Mouse (Mus musculus): Measurements from ENCODE around the gene Ndufv1.
"Not testable (repeated sequence)": the region's sequence is repeated elsewhere in the genome, so short reads cannot be mapped to it uniquely, and the experiment has no call there.

Gene Ndufv1

DNA sequence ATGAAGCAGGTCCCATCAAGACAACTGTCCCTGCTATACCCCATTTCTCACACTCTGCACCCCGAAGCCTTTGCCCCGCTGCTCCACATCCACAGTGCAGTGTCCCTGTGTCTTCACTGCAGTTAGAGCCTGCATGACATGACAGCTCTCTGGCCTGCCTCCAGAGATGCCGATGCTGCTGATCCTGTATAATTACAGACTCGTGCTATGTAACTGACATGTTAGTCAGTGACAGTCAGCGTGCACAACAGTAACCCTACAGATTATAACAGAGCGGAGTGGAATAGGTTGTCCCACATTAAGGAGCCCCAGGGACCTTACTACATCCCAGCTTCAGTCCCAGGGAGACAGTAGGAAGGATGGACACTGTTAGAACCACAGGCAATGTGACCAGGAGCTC is 38.0 kb downstream of the Ndufv1 start:
- DNase-seq (ENCODE audit: low read depth, low spot score) = not testable (repeated sequence)

DNA sequence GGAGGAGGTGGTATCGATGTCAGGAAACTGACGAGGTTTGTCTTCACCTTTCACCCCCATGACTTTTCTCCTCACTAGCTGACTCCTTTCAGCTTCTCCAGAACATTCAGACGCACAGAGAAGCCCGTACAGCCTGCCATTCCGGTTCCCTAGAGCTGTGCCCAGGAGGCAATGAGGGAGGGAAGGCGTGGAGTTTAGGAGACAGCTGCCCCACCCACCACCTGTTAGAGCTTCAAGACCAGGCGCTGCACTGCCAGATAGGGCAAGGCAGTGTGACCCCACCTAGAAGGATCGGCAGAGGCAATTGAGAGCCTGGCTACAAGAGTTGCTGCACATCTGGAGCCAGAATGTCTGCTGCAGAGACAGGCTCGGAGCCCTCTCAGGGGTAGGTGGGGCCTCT is 40.4 kb downstream of the Ndufv1 start, which contains the start of gene Aldh3b2:
Aldh3b2 (plus strand) TSS at position 100 of the 400 bp plus-strand sequence.
- no peak for DNase-seq (ENCODE audit: low read depth, low spot score)

DNA sequence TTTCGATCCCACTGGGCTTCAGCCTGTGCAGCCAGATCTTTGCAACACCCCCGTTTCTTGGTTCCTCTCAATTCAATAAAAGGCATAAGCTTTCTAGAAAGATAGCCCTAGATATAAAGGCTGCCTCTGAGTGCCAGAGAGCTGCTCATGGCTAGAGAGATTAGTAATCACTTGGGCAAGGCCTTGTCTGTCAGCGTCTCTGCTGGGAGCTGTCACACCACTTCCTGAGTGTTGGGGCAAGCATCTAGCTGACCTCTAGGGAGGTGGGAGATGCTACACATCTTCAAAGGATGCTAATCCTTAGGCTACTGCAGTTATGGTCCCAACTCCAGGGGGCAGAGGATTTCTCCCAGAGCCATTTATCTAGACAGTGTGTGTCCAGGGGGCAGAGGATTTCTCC is 45.3 kb downstream of the Ndufv1 start:
- no peak for DNase-seq (ENCODE audit: low read depth, low spot score)

DNA sequence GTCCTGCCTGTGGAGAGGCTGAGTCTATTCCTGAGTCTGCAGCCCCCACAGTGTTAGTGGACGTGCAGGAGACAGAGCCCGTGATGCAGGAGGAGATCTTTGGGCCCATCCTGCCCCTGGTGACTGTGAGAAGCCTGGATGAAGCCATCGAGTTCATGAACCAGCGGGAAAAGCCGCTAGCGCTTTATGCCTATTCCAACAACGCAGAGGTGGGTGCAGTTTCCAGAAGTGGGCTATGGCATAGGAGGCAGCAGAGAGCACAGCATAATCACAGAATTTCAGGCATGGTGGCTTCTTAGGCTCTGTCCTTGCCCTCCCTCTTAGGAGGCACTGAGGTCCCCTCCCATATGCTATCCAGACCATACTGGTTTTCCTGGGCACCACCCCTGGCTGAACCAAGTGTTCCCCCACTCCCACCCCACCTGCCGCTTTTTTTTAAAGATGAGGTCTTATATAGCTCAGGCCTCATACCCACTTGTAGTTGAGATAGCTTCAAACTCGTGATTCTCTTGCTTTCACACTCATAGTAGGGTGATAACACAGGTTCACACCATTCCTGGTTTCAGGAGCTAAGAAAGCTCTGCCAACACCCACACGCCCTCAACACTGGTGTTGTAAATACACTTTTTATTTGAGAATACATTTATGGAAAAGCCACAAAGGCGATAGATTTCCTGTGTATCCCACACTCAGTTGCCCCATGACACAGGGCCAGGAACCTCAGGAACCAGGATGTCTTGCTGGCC is 46.1 kb downstream of the Ndufv1 start:
- no peak for DNase-seq (ENCODE audit: low read depth, low spot score)

DNA sequence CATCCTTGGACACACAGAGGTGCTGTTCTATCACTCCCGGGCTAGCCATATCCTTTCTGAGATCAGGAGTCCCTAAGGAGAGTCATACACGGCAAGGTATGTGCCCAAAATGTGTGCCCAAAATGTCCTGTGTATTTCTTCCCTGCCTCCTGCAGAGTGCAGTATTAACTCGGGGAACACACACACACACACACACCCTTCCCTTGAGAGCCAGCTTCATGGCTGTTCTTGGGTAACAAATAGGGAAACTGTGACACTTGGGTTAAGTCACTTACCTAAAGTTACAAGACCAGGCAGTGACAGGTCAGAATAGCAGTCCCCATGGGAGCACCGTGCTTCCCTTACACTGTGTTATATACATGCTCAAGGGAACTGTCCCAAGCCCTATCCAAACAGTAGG is 48.6 kb downstream of the Ndufv1 start:
- no peak for DNase-seq (ENCODE audit: low read depth, low spot score)

DNA sequence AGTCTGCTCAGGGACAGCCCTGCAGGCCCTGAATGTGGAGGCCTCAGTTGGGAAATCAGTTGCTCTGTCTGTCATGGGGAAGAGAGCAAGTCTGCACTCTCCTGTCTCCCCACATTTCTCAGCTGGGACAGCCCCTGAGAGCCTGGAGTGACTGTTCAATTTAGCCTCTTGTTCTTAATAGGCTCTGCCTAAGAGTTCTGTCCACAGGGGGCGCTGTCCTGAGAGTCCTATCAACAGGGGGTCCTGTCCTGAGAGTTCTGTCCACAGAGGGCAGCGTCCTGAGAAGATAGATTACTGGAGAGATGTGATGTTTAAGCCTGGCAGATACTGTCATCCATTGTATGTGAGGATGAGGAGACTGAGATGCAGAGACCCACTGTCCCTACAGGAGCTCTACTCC is 50.1 kb downstream of the Ndufv1 start:
- DNase-seq (ENCODE audit: low read depth, low spot score) = no peak

DNA sequence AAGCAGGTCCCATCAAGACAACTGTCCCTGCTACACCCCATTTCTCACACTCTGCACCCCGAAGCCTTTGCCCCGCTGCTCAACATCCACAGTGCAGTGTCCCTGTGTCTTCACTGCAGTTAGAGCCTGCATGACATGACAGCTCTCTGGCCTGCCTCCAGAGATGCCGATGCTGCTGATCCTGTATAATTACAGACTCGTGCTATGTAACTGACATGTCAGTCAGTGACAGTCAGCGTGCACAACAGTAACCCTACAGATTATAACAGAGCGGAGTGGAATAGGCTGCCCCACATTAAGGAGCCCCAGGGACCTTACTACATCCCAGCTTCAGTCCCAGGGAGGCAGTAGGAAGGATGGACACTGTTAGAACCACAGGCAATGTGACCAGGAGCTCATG is 50.8 kb downstream of the Ndufv1 start:
- DNase-seq (ENCODE audit: low read depth, low spot score) = not testable (repeated sequence)

DNA sequence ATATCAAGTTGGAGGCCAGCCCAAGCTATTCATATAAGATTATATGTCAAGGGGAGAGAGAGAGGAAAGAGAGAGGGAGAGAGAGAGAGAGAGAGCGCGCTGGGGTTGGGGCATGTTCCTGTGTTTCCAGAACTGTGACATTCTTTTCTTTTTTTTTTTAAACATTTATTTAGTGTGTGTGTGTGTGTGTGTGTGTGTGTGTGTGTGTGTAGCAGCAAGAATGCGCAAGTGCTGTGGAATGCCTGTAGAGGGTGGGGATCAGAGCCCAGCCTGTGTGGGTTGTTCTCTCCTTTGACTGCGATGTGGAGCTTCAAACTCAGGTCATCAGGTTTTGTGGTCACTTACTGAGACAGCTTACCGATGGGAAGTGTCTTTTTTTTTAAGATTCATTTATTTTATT is 52.4 kb downstream of the Ndufv1 start:
- no peak for DNase-seq (ENCODE audit: low read depth, low spot score)

DNA sequence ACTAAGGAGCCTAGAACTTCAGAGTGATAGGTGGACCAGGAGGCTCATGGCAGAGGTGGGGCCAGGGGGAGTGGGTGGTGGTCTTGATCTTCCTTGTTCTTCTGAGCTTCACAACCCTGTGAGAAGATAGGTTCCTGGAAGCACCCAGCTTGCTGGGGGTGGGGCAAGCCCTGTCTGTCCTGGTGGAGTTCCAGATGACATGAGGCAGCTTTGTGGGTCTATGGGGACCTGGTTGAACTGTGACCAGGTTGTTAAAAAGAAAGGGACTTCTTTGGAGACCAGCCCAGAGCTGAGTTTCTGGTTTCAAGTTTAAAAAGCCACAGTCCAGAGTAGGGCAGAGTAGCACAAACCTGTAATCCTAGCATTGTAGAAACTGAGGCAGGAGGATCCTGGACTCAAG is 53.6 kb downstream of the Ndufv1 start:
- DNase-seq (ENCODE audit: low read depth, low spot score) = no peak

DNA sequence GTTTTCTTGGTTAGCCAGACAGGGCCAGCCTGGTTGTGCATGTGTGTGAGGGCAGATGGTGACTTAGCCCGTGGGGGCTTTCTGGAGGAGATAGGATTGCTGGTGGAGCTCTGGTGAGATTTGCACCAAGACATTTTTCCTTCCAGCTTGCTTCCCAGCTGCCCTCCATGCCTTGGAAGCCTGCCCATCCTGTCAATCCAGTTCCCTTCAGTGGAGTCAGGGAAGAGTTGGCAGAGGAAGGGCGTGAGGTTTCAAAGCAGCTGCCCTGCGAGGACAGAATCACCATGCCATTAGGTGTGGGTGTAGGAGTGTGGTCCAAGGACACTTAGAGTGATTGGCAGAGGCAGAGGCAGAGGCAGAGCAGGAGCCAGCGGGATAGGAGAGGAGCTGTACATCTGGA is 54.1 kb downstream of the Ndufv1 start, which contains the start of gene Aldh3b3:
Aldh3b3 (plus strand) TSS at position 176 of the 400 bp plus-strand sequence.
- DNase-seq (ENCODE audit: low read depth, low spot score) = no peak

All from mesoderm, embryonic 11.5 days (tissue).